Mouse (Mus musculus) olfactory bulb, adult 2 months (tissue): Measurements from ENCODE around the gene Dhcr24. TPM values are rescaled to one million over a fixed set of nuclear protein-coding genes. Genes with fewer than 3 reads are reported as not detected.

Source experiments
- H3K27ac ChIP-seq: fragments of 200-500 bp; 2 replicates; pipeline ENCODE4 v1.5.1; 2012; ENCODE audit warnings: low read depth, low read length; ENCODE audit not compliant: insufficient read depth
- H3K4me1 ChIP-seq: fragments of 200-500 bp; 2 replicates; pipeline ENCODE4 v1.6.1; 2012; ENCODE audit warnings: low read length; ENCODE audit not compliant: control insufficient read depth, insufficient read depth
- H3K4me3 ChIP-seq: fragments of 200-500 bp; 2 replicates; pipeline ENCODE4 v1.5.1; 2012; ENCODE audit warnings: mild to moderate bottlenecking, low read depth, low read length, moderate library complexity; ENCODE audit not compliant: insufficient read depth
- CTCF ChIP-seq: fragments of 200-500 bp; IDR thresholded peaks from 2 replicates; pipeline ENCODE4 v1.5.1; 2012; ENCODE audit warnings: low read depth, mild to moderate bottlenecking, low read length, moderate library complexity; ENCODE audit not compliant: insufficient read depth
- POLR2A ChIP-seq: fragments of 200-500 bp; IDR thresholded peaks from 2 replicates; pipeline ENCODE4 v1.6.1; 2012; ENCODE audit warnings: mild to moderate bottlenecking, low read depth, low read length, moderate library complexity; ENCODE audit not compliant: insufficient read depth
- WGBS: fragments of 180-500 bp; shearing (Covaris S2); methylation state at CpG from one replicate; pipeline ENCODE4 v1.1.7; 2018; 5-methylcytosine and 5-hydroxymethylcytosine counted together
- polyA plus RNA-seq: library from polyadenylated mRNA; stranded (reverse); fragments of >200 nt; gene quantifications from 2 replicates; pipeline ENCODE4 v1.2.4, GENCODE M21; 2012; ENCODE audit warnings: low replicate concordance; ENCODE audit not compliant: missing spikeins, insufficient read depth, insufficient read length

Dhcr24 gene
- polyA plus RNA-seq, 1 experiment = not detected

GRCm38 (mm10) chr4:106590871-106591270 lies 30.0 kb downstream of the Dhcr24 start:
- TF ChIP-seq POLR2A = no peak
- Histone ChIP-seq H3K27ac (no peak overlapping the region), H3K4me1 (no peaks in the 10 kb centered on the region), H3K4me3 (no peak overlapping the region)
- WGBS = 88% methylated on average over 9 of the region's 9 CpGs

DNA sequence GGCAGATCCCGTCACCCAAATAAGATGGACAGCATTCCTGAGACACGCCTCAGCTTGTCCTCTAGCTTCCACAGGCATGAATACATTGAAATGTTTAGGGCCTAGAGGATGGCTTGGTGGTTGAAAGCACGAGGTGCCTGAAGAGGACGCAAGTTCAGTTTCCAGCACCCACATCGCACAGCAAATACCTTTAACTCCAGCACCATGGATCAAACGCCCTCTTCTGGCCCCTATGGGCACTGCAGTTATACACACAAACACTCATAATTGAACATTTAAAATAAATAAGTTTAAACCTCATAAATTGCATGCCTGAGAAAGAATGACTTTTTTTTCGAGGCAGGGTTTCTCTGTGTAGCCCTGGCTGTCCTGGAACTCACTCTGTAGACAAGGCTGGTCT lies 32.8 kb downstream of the Dhcr24 start:
- TF ChIP-seq CTCF = no peak
- no peak for TF ChIP-seq POLR2A
- 0 out of 2 replicates have a peak, but pooled peaks cover 5% of the 10 kb centered on the region for H3K4me1 ChIP-seq
- H3K27ac ChIP-seq = no peak overlapping the region
- WGBS = 65% methylated on average over 7 of the region's 7 CpGs
- no peak overlapping the region for H3K4me3 ChIP-seq

GRCm38 (mm10) chr4:106596200-106596599 lies 35.4 kb downstream of the Dhcr24 start:
- H3K4me1 ChIP-seq = 0 out of 2 replicates have a peak, but pooled peaks cover 5% of the 10 kb centered on the region
- H3K4me3 ChIP-seq = no peak overlapping the region
- WGBS = 75% methylated on average over 3 of the region's 3 CpGs
- no peak for TF ChIP-seq CTCF
- TF ChIP-seq POLR2A = no peak
- no peak overlapping the region for H3K27ac ChIP-seq

DNA sequence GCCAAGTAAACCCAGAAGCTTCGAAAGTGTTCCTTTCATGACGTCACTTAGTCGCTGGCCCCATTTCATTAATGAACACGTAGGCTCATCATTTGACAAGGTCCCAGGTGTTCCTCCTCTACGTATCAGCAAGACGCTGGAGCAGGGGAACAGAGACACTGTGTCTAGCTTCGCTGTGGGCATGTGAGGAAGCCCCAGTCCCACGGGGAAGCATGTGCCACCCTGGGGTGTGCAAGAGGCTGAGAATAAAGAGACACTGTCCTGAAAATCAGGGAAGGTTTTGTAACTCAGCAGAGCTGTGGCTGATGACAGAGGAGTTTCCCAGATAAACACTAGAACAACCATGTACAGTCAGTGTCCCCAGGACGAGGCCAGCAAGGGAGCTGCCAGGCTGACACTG lies 36.2 kb downstream of the Dhcr24 start:
- H3K4me1 ChIP-seq = 0 out of 2 replicates have a peak, but pooled peaks cover 5% of the 10 kb centered on the region
- no peak overlapping the region for H3K27ac ChIP-seq
- no peak overlapping the region for H3K4me3 ChIP-seq
- TF ChIP-seq POLR2A (no peak), CTCF (no peak)
- WGBS = 69% methylated on average over 9 of the region's 9 CpGs

GRCm38 (mm10) chr4:106597741-106598140 lies 36.9 kb downstream of the Dhcr24 start:
- TF ChIP-seq POLR2A (no peak), CTCF (no peak)
- Histone ChIP-seq H3K27ac (no peak overlapping the region), H3K4me3 (no peak overlapping the region), H3K4me1 (0 out of 2 replicates have a peak, but pooled peaks cover 5% of the 10 kb centered on the region)
- 90% methylated on average over 4 of the region's 4 CpGs for WGBS

GRCm38 (mm10) chr4:106599415-106599814 lies 38.6 kb downstream of the Dhcr24 start:
- H3K4me3 ChIP-seq = no peak overlapping the region
- TF ChIP-seq CTCF (no peak), POLR2A (no peak)
- no peak overlapping the region for H3K27ac ChIP-seq
- 45% methylated on average over 1 of the region's 1 CpGs for WGBS
- 0 out of 2 replicates have a peak, but pooled peaks cover 5% of the 10 kb centered on the region for H3K4me1 ChIP-seq

DNA sequence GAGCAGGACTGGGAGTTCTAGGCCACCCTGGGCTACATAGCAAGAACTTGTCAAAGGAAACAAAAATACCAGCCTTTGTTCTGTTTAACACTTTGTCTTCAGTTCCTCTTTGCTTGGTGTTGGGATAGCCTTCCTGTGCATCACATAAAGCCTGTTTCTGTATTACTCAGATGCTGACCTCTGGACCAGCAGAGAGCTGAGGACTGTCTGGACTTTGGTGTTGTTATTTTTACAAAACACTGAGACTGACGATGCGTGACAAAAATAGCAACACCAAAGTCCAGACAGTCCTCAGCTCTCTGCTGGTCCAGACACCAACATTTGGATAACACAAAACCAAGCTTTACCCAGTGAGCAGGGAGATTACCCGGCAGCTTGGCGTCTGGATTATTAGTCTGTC lies 39.9 kb downstream of the Dhcr24 start:
- H3K4me1 ChIP-seq = 0 out of 2 replicates have a peak, but pooled peaks cover 5% of the 10 kb centered on the region
- WGBS = 71% methylated on average over 4 of the region's 4 CpGs
- H3K27ac ChIP-seq = no peak overlapping the region
- H3K4me3 ChIP-seq = no peak overlapping the region
- TF ChIP-seq CTCF (no peak), POLR2A (no peak)

DNA sequence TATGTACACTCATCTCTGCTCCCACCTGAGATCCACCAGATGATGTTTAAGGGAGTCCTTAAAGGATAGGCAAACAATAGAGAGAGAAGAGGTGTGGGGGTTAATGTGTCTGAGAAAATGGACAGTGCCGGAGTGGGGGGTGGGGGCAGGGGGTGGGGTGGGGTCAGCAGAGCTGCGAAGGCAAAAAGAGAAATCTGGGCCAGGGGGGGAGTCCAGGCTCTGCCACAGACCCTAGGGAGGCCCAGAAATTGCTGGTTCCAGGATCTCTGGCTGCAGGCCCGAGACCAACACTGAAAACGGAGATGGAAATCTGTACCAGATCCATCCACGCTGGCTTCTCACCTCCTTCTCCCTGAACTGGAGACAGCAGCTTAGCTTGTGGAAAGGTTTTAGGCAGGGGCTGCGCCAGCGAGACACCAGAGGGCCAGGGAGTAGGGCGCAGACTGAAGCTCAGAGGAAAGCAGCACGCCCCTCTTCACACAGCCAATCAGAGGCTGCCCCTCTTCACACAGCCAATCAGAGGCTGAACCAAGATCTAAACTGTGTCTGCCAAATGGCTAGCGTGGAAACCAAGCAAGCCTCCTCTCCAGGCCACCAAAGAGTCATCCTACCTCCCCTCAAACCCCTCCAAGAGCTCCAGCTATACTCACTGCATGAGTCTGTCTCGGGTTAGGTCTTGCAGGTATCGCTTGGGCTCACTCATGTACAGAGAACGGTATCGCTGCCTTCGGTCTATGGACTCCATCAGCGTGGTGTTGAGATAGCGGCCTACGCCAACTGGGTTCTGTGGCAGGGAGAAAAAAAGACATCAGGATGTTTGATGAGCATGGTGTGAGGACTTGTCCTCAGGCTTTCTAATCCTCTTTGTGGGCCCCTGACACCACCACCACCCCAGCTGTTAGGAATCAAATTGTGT lies 46.1 kb downstream of the Dhcr24 start:
- TF ChIP-seq CTCF = no peak
- TF ChIP-seq POLR2A = no peak
- no peaks in the 10 kb centered on the region for H3K4me1 ChIP-seq
- WGBS = 53% methylated on average over 18 of the region's 18 CpGs
- H3K4me3 ChIP-seq = no peak overlapping the region
- H3K27ac ChIP-seq = no peak overlapping the region

DNA sequence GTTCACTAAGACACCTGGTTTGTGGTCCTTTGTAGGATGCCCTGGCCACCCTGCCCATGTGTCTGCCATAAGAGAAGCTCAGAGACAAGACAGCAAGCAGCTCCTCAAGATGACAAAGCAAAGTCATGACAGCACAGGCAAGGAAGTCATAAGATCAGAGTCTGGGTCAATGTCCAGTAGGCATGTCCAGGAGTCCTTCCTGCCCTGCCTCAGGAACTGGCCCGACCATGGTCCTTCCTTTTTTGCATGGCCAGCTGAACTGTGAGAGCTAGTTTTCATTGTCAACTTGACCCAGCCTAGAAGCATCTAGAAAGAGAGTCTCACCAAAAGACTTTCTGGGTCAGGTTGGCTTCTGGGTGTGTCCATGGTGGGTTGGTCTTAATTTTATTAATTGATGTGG lies 47.1 kb downstream of the Dhcr24 start:
- Histone ChIP-seq H3K4me1 (no peaks in the 10 kb centered on the region), H3K27ac (no peak overlapping the region), H3K4me3 (no peak overlapping the region)
- WGBS = 92% methylated on average over 1 of the region's 1 CpGs
- no peak for TF ChIP-seq CTCF
- no peak for TF ChIP-seq POLR2A
